Mouse (Mus musculus) lung, postnatal 0 days (tissue): Measurements from ENCODE around the gene Rpl34.

ENCODE experiments used
- CTCF ChIP-seq: IDR thresholded peaks from 2 replicates; pipeline ENCODE4 v1.5.1; 2016; ENCODE audit warnings: antibody characterized with exemption, mild to moderate bottlenecking
- EP300 ChIP-seq: IDR thresholded peaks from 2 replicates; pipeline ENCODE4 v1.6.1; 2016; ENCODE audit warnings: antibody characterized with exemption, mild to moderate bottlenecking, control low read depth

GRCm38 (mm10) chr3:130736758-130737157, 6.6 kb upstream of the Rpl34 start:
- TF ChIP-seq EP300: no peak
- no peak for TF ChIP-seq CTCF
